ENCODE assay signal across 21 mouse cellular contexts in the genomic region with DNA sequence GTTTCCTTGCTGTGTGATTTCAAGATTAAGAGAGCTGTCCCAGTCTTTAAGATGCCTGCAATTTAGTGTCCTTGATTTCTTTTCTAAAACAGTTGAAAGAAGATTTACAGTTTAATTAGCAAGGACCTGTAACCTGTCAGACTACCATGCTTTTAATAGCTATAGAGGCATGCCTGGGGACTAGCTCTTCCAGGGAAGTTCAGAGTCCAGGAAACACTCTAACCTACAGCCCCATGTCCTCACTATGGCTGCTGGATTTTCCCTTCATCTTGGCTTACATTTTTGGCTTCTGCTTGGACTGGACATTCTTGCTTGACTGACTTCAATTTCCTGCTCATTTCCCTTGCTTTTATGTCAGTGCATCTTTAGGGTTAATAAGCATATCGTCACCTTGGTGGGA.
"Had no signal": no experiment of that assay in that cellular context is flagged by ENCODE, and none has a peak within 500 bp of the region (broad histone marks: within the 10 kb centered on the region; RNA-seq: fewer than 3 reads in every experiment).

No protein-coding gene starts in this region.

- H3K9me3 ChIP-seq: heart, embryonic 10.5 days; hindbrain, embryonic 10.5 days; hindbrain, embryonic 12.5 days; intestine, embryonic 15.5 days; limb, embryonic 13.5 days; limb, embryonic 15.5 days; liver, embryonic 12.5 days had no signal

- DNase-seq: gastrocnemius, postnatal 14 days; heart, adult 18-20 months; heart, postnatal 10 days; heart, postnatal 4 days; kidney, postnatal 25 days; left cerebral cortex, postnatal 4 days had no signal

- H3K36me3 ChIP-seq: heart, embryonic 10.5 days; heart, embryonic 12.5 days; hindbrain, embryonic 10.5 days; hindbrain, embryonic 12.5 days; intestine, embryonic 15.5 days; limb, embryonic 13.5 days; limb, embryonic 15.5 days; liver, embryonic 12.5 days had no signal

- H3K4me2 ChIP-seq: heart, embryonic 12.5 days; hindbrain, embryonic 12.5 days; hindbrain, embryonic 14.5 days; intestine, embryonic 15.5 days; limb, embryonic 13.5 days; limb, embryonic 15.5 days; liver, embryonic 12.5 days had no signal

- H3K4me3 ChIP-seq: heart, embryonic 10.5 days; heart, embryonic 12.5 days; hindbrain, embryonic 10.5 days; hindbrain, embryonic 12.5 days; intestine, embryonic 15.5 days; layer of hippocampus, adult 2 months; limb, embryonic 13.5 days; limb, embryonic 15.5 days; liver, embryonic 12.5 days had no signal

- H3K4me1 ChIP-seq: heart, embryonic 10.5 days; heart, embryonic 12.5 days; hindbrain, embryonic 10.5 days; hindbrain, embryonic 12.5 days; intestine, embryonic 15.5 days; limb, embryonic 13.5 days; limb, embryonic 15.5 days; liver, embryonic 12.5 days had no signal

- ATAC-seq: forebrain, embryonic 16.5 days; hindbrain, embryonic 16.5 days; inflammation-experienced regulatory T-cells, adult 6 months; intestine, embryonic 15.5 days; intestine, postnatal 0 days; liver, embryonic 12.5 days had no signal

- H3K27ac ChIP-seq: heart, embryonic 10.5 days; hindbrain, embryonic 10.5 days; hindbrain, embryonic 12.5 days; hindbrain, embryonic 14.5 days; intestine, embryonic 15.5 days; layer of hippocampus, adult 2 months; limb, embryonic 13.5 days; limb, embryonic 15.5 days; liver, embryonic 12.5 days; liver, embryonic 14.5 days had no signal

- H3K27me3 ChIP-seq: heart, embryonic 12.5 days; hindbrain, embryonic 12.5 days; intestine, embryonic 15.5 days; limb, embryonic 13.5 days; limb, embryonic 15.5 days; liver, embryonic 12.5 days had no signal

- H3K9ac ChIP-seq: heart, embryonic 12.5 days; hindbrain, embryonic 12.5 days; hindbrain, embryonic 14.5 days; intestine, embryonic 15.5 days; limb, embryonic 13.5 days; limb, embryonic 15.5 days; liver, embryonic 12.5 days; liver, embryonic 14.5 days had no signal
